Mouse (Mus musculus): Measurements from ENCODE around the gene Cbll1. TPM values are rescaled to one million over a fixed set of nuclear protein-coding genes. Genes with fewer than 3 reads are reported as not detected.
"Not testable (repeated sequence)": the region's sequence is repeated elsewhere in the genome, so short reads cannot be mapped to it uniquely, and the experiment has no call there.

Cbll1 gene
- polyA plus RNA-seq, 1 experiment from 2014 or later = 9.0 TPM

- peaks cover 3% of the 10 kb centered on the region; the same call in 1 of the 2 replicates for H3K4me1 ChIP-seq (ENCODE audit: insufficient read depth, low read depth, low read length)
- H3K4me2 ChIP-seq (replicated peaks; ENCODE audit: low read depth, low read length) = no peak overlapping the region
- no peak overlapping the region for H3K27ac ChIP-seq (ENCODE audit: low read length)
- TF ChIP-seq CTCF (IDR thresholded peaks at IDR 0.05) = no peak
- no peak for TF ChIP-seq EP300 (IDR thresholded peaks at IDR 0.05)
- H3K9me3 ChIP-seq (ENCODE audit: low read length) = no peaks in the 10 kb centered on the region
- H3K9ac ChIP-seq (replicated peaks; ENCODE audit: low read depth) = no peak overlapping the region
- WGBS = 31% methylated on average over 4 of the region's 4 CpGs
- H3K36me3 ChIP-seq (ENCODE audit: insufficient read depth, low read length) = no peaks in the 10 kb centered on the region
- H3K4me3 ChIP-seq (ENCODE audit: low read depth, low read length) = no peak overlapping the region
- ATAC-seq (no peak), DNase-seq (ENCODE audit: low spot score) (no peak)
- no peaks in the 10 kb centered on the region for H3K27me3 ChIP-seq (replicated peaks; ENCODE audit: insufficient read depth, low read length)
Measured at GRCm38 (mm10) chr12:31501266-31501665, 1.9 kb upstream of the Cbll1 start.

GRCm38 (mm10) chr12:31500196-31500595, 780 bp upstream of the Cbll1 start:
- Histone ChIP-seq H3K36me3 (ENCODE audit: insufficient read depth, low read length) (no peaks in the 10 kb centered on the region), H3K27me3 (replicated peaks; ENCODE audit: insufficient read depth, low read length) (no peaks in the 10 kb centered on the region), H3K4me3 (ENCODE audit: low read depth, low read length) (peak overlapping the region; percentile 92), H3K4me2 (replicated peaks; ENCODE audit: low read depth, low read length) (peak overlapping the region; percentile 82), H3K9ac (replicated peaks; ENCODE audit: low read depth) (peak overlapping the region; percentile 63), H3K9me3 (ENCODE audit: low read length) (no peaks in the 10 kb centered on the region), H3K27ac (ENCODE audit: low read length) (peak overlapping the region; percentile 82), H3K4me1 (ENCODE audit: insufficient read depth, low read depth, low read length) (peaks cover 3% of the 10 kb centered on the region; the same call in 1 of the 2 replicates)
- no peak for DNase-seq (ENCODE audit: low spot score)
- no peak for ATAC-seq
- WGBS = 7% methylated on average over 12 of the region's 12 CpGs
- TF ChIP-seq CTCF (IDR thresholded peaks at IDR 0.05) = no peak

- peak overlapping the region; percentile 63 for H3K9ac ChIP-seq (replicated peaks; ENCODE audit: low read depth)
- H3K27ac ChIP-seq (ENCODE audit: low read length) = peak overlapping the region; percentile 82
- peak overlapping the region; percentile 92 for H3K4me3 ChIP-seq (ENCODE audit: low read depth, low read length)
- H3K4me1 ChIP-seq (ENCODE audit: insufficient read depth, low read depth, low read length) = peaks cover 3% of the 10 kb centered on the region; the same call in 1 of the 2 replicates
- DNase-seq (ENCODE audit: low spot score) = peak; percentile 35
- under 1% methylated on average over 25 of the region's 25 CpGs for WGBS
- peak overlapping the region; percentile 82 for H3K4me2 ChIP-seq (replicated peaks; ENCODE audit: low read depth, low read length)
- H3K9me3 ChIP-seq (ENCODE audit: low read length) = no peaks in the 10 kb centered on the region
- H3K36me3 ChIP-seq (ENCODE audit: insufficient read depth, low read length) = no peaks in the 10 kb centered on the region
- no peak for ATAC-seq
- TF ChIP-seq EP300 (IDR thresholded peaks at IDR 0.05) (no peak), CTCF (IDR thresholded peaks at IDR 0.05) (no peak)
- no peaks in the 10 kb centered on the region for H3K27me3 ChIP-seq (replicated peaks; ENCODE audit: insufficient read depth, low read length)
Measured at GRCm38 (mm10) chr12:31498936-31499313, 491 bp downstream of the Cbll1 start.

DNA sequence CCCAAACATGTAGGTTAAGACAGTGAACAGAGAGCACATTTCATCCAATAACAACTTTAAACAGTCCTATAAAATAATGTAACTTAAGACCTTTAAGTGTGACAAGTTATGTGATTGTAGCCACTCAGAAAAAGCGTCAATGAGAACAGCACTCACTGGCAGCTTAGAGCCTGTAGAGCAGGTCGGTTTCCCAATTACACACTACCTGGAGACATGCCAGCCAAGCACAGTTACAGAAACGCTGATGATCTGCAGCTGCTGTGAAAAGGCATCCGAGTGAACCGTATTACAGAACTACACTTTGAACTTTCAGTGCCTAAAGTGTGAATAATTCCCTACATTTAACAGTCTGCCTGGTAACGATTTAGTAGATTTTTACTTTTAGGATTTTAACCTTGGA, 13.0 kb downstream of the Cbll1 start:
- TF ChIP-seq CTCF (IDR thresholded peaks at IDR 0.05) (no peak), EP300 (IDR thresholded peaks at IDR 0.05) (no peak)
- DNase-seq (ENCODE audit: low spot score) = peak; percentile 77
- no peak overlapping the region for H3K27ac ChIP-seq (ENCODE audit: low read length)
- H3K36me3 ChIP-seq (ENCODE audit: insufficient read depth, low read length) = peaks cover 14% of the 10 kb centered on the region; the same call in 1 of the 2 replicates
- peak; percentile 44 for ATAC-seq
- H3K9ac ChIP-seq (replicated peaks; ENCODE audit: low read depth) = no peak overlapping the region
- no peaks in the 10 kb centered on the region for H3K27me3 ChIP-seq (replicated peaks; ENCODE audit: insufficient read depth, low read length)
- H3K9me3 ChIP-seq (ENCODE audit: low read length) = no peaks in the 10 kb centered on the region
- WGBS = 38% methylated on average over 6 of the region's 6 CpGs
- H3K4me3 ChIP-seq (ENCODE audit: low read depth, low read length) = no peak overlapping the region
- H3K4me1 ChIP-seq (ENCODE audit: insufficient read depth, low read depth, low read length) = no peaks in the 10 kb centered on the region
- H3K4me2 ChIP-seq (replicated peaks; ENCODE audit: low read depth, low read length) = no peak overlapping the region

- WGBS = 94% methylated on average over 4 of the region's 6 CpGs
- H3K9me3 ChIP-seq (ENCODE audit: low read length); H3K36me3 ChIP-seq (ENCODE audit: insufficient read depth, low read length); H3K4me2 ChIP-seq (replicated peaks; ENCODE audit: low read depth, low read length); H3K4me1 ChIP-seq (ENCODE audit: insufficient read depth, low read depth, low read length); H3K9ac ChIP-seq (replicated peaks; ENCODE audit: low read depth); H3K27me3 ChIP-seq (replicated peaks; ENCODE audit: insufficient read depth, low read length); H3K27ac ChIP-seq (ENCODE audit: low read length); H3K4me3 ChIP-seq (ENCODE audit: low read depth, low read length); DNase-seq (ENCODE audit: low spot score); ATAC-seq: not testable (repeated sequence)
Measured at GRCm38 (mm10) chr12:31478182-31478581, 21.2 kb downstream of the Cbll1 start.

DNA sequence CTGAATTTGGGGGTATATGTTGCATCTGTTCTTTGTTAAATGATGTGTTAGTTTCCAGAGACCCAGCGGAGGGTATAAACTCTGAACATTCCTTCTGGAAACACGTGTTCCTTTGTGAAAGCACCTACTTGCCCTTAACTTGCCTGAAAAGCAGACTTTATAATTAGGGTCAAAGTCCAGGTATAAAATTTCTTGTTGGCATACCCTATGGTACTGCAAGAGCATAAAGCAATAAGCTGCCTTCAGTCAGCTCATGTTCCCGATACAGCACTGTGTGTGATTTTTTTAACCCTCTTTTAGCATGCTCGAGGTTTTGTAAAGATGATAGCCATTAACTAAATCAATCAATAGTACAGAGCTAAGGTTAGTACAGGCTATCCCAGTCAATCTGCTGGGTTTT, 36.8 kb downstream of the Cbll1 start:
- no peaks in the 10 kb centered on the region for H3K36me3 ChIP-seq (ENCODE audit: insufficient read depth, low read length)
- no peaks in the 10 kb centered on the region for H3K4me1 ChIP-seq (ENCODE audit: insufficient read depth, low read depth, low read length)
- H3K4me3 ChIP-seq (ENCODE audit: low read depth, low read length) = no peak overlapping the region
- ATAC-seq (no peak), DNase-seq (ENCODE audit: low spot score) (no peak)
- WGBS = 75% methylated on average over 4 of the region's 4 CpGs
- H3K9me3 ChIP-seq (ENCODE audit: low read length) = no peaks in the 10 kb centered on the region
- H3K27ac ChIP-seq (ENCODE audit: low read length) = no peak overlapping the region
- no peak overlapping the region for H3K9ac ChIP-seq (replicated peaks; ENCODE audit: low read depth)
- no peak for TF ChIP-seq EP300 (IDR thresholded peaks at IDR 0.05)
- no peak for TF ChIP-seq CTCF (IDR thresholded peaks at IDR 0.05)
- H3K4me2 ChIP-seq (replicated peaks; ENCODE audit: low read depth, low read length) = no peak overlapping the region
- H3K27me3 ChIP-seq (replicated peaks; ENCODE audit: insufficient read depth, low read length) = no peaks in the 10 kb centered on the region

DNA sequence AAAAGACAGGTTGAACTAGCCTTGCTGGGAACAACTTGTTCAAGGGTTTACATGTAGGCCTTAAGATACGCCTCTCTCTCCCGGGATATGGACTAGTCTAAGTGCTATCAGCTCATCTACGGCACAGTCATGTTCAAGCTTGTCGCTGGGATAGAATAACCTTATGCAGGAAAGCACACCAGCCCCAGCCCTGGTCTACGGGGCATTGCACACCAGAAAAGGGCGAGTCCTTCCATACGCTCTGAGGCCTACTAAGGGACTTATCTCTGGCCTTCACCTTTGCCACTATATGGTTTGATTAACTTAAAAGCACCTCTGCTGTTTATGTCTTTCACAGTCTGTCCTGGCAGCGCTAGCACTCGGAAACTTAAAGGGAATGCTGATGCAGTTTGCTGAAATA, 38.0 kb downstream of the Cbll1 start:
- TF ChIP-seq EP300 (IDR thresholded peaks at IDR 0.05) (no peak), CTCF (IDR thresholded peaks at IDR 0.05) (no peak)
- no peak overlapping the region for H3K9ac ChIP-seq (replicated peaks; ENCODE audit: low read depth)
- DNase-seq (ENCODE audit: low spot score) = no peak

More for the DNA sequence above, 38.0 kb downstream of the Cbll1 start:
- Histone ChIP-seq H3K4me3 (ENCODE audit: low read depth, low read length) (no peak overlapping the region), H3K27me3 (replicated peaks; ENCODE audit: insufficient read depth, low read length) (no peaks in the 10 kb centered on the region), H3K4me1 (ENCODE audit: insufficient read depth, low read depth, low read length) (no peaks in the 10 kb centered on the region), H3K27ac (ENCODE audit: low read length) (no peak overlapping the region), H3K36me3 (ENCODE audit: insufficient read depth, low read length) (no peaks in the 10 kb centered on the region), H3K4me2 (replicated peaks; ENCODE audit: low read depth, low read length) (no peak overlapping the region), H3K9me3 (ENCODE audit: low read length) (no peaks in the 10 kb centered on the region)
- WGBS = 86% methylated on average over 9 of the region's 9 CpGs
- no peak for ATAC-seq
